Mouse (Mus musculus) kidney, embryonic 15.5 days (tissue): ENCODE data around the gene Rbm38. TPM values are rescaled to one million over a fixed set of nuclear protein-coding genes. Genes with fewer than 3 reads are reported as not detected.
A peak's percentile ranks its signal among the peaks of the same experiment; 100 is the strongest.

Source experiments
- ATAC-seq: fragments of 200-750 bp; cut with Nextera tagmentation; replicated peaks from 2 replicates; pipeline ENCODE4 v1.8.0; 2017; ENCODE audit warnings: moderate TSS enrichment; ENCODE audit not compliant: low FRiP score
- H3K27ac ChIP-seq: fragments of 300-500 bp; sonication (generic); 2 replicates; pipeline ENCODE4 v1.5.1; 2015; ENCODE audit warnings: mild to moderate bottlenecking, inconsistent platforms
- H3K27me3 ChIP-seq: fragments of 300-500 bp; sonication (generic); 2 replicates; pipeline ENCODE4 v1.6.1; 2015; ENCODE audit warnings: inconsistent platforms
- H3K36me3 ChIP-seq: fragments of 300-500 bp; sonication (generic); 2 replicates; pipeline ENCODE4 v1.6.1; 2015; ENCODE audit warnings: inconsistent platforms
- H3K4me1 ChIP-seq: fragments of 300-500 bp; sonication (generic); 2 replicates; pipeline ENCODE4 v1.6.1; 2015; ENCODE audit warnings: inconsistent platforms
- H3K4me2 ChIP-seq: fragments of 300-500 bp; sonication (generic); 2 replicates; pipeline ENCODE4 v1.6.1; 2015; ENCODE audit warnings: moderate library complexity, mild to moderate bottlenecking, inconsistent platforms
- H3K4me3 ChIP-seq: fragments of 300-500 bp; sonication (generic); replicated peaks from 2 replicates; pipeline ENCODE4 v1.5.1; 2015; ENCODE audit warnings: mild to moderate bottlenecking, inconsistent platforms
- H3K9ac ChIP-seq: fragments of 300-500 bp; sonication (generic); 2 replicates; pipeline ENCODE4 v1.6.1; 2015; ENCODE audit warnings: mild to moderate bottlenecking, inconsistent platforms
- H3K9me3 ChIP-seq: fragments of 300-500 bp; sonication (generic); replicated peaks from 2 replicates; pipeline ENCODE4 v1.6.1; 2016; ENCODE audit warnings: inconsistent platforms
- WGBS: fragments of 180-500 bp; shearing (Covaris S2); methylation state at CpG from one replicate; pipeline ENCODE4 v1.1.7; 2015; ENCODE audit warnings: mixed read lengths; 5-methylcytosine and 5-hydroxymethylcytosine counted together
- polyA plus RNA-seq: library from polyadenylated mRNA; unstranded; fragments of >200 nt; fragmentation: Nextera tagmentation; extraction: Ambion mirVana; gene quantifications from 2 replicates; pipeline ENCODE4 v1.2.1, GENCODE M21; 2015

Gene Rbm38
- polyA plus RNA-seq, 1 experiment from 2014 or later = 37.3 TPM

DNA sequence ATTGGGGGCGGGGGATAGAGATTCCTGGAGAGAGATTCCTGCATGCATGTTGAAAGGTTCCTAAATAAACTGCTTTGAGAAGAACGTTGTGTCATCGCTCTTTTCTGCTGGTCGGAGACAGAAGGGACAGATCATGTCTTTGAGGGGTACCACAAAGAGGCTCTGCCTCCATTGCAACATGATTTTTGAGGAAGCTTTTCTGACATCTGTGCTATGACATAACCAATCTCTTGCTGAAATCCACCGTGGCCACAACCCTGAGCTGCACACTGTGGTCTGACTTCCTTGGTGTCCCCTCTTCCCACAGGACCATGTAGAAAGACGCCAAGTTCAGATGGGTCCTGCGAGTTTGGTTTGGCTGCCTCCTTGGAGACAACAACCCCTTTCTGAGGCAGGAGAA lies 52.6 kb downstream of the Rbm38 start:
- no peaks in the 10 kb centered on the region for H3K27me3 ChIP-seq
- WGBS = 84% methylated on average over 7 of the region's 7 CpGs
- no peak overlapping the region for H3K9ac ChIP-seq
- ATAC-seq = no peak
- no peaks in the 10 kb centered on the region; the same call in 1 of the 2 replicates for H3K9me3 ChIP-seq
- H3K4me1 ChIP-seq = no peaks in the 10 kb centered on the region
- no peak overlapping the region for H3K4me3 ChIP-seq
- no peak overlapping the region for H3K4me2 ChIP-seq
- H3K27ac ChIP-seq = no peak overlapping the region
- H3K36me3 ChIP-seq = no peaks in the 10 kb centered on the region

DNA sequence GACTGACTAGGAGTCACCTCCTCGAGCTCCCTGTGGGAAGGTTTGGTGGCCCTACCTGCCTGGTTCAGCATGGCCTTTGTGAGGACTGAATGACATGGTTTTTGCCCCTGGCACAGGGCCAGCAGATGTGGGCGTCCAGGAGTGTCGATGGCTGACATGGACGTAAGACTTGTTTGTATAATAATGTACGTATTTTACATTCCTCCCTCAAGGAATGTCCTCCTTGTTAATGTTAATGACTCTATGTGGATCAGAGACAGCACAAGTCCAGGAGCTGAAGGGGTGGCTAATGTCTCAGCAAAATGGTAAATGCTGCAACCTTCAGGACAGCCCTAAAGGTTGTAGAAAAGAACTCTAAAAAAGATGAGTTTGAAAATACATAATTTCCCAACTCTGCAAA lies 53.4 kb downstream of the Rbm38 start:
- 52% methylated on average over 5 of the region's 5 CpGs for WGBS
- H3K27me3 ChIP-seq = no peaks in the 10 kb centered on the region
- no peaks in the 10 kb centered on the region for H3K4me1 ChIP-seq
- no peak overlapping the region for H3K27ac ChIP-seq
- H3K36me3 ChIP-seq = no peaks in the 10 kb centered on the region
- no peak overlapping the region for H3K4me2 ChIP-seq
- H3K9ac ChIP-seq = no peak overlapping the region
- no peaks in the 10 kb centered on the region for H3K9me3 ChIP-seq
- H3K4me3 ChIP-seq = no peak overlapping the region
- ATAC-seq = no peak

DNA sequence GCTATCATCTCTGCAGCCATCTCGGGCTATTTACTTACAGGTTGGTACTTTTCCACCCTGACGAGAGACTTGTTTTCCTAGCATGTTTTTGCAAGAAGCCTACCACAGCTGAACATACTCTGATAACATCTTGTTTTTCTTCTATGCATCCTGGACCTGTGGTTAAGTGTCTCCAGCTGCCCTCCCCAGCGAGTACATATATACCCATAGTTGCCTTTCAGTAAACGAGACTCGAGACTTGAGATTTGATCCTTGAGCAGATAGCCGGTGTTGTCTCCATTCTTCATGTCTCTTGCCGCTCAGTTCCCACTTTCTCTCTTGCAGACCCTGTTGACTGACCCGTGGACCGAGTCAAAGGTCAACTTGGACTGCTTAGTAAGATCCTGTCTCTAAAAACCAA lies 56.6 kb downstream of the Rbm38 start:
- no peak overlapping the region for H3K27ac ChIP-seq

DNA sequence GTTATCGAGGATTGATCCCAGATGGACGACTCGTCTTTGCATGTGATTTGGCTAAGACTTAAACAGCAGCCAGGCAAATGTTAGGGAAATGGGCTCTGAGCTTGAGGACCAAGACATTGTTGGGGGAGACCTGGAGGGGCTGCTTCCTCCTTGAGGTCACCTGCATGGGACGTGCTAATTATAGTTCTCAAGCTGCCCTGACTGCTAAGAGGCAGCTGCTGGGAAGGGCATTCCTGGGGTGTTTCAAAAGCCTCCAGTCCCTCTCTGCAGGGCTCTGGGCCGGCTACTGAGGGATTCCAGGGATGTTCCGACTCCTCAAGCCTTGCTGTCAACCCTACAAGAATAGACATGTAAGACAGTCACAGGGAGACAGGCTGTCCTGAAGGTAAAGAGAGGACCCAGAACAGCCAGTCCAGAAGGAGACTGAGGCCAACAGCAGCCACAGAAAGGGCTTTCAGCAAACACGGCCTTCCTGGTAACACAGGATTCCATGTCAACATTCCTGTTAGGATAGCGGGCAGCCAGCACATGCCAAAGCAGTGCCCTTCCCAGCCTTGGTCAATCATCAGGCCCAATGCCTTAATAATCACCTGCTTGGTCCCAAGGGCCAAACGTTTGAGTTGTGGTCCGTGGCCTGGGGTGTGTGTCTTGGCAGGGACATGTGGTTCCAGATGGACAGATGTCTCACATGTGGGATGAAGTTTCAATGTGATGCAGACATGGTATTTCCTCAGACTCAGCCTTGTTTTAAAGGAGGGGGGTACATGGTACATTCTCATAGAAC lies 59.7 kb downstream of the Rbm38 start:
- H3K36me3 ChIP-seq = no peaks in the 10 kb centered on the region
- H3K9me3 ChIP-seq = no peaks in the 10 kb centered on the region
- H3K27me3 ChIP-seq = no peaks in the 10 kb centered on the region
- H3K27ac ChIP-seq = no peak overlapping the region
- peaks cover 13% of the 10 kb centered on the region for H3K4me1 ChIP-seq
- no peak overlapping the region for H3K4me2 ChIP-seq
- H3K4me3 ChIP-seq = no peak overlapping the region
- H3K9ac ChIP-seq = no peak overlapping the region
- 58% methylated on average over 10 of the region's 10 CpGs for WGBS
- ATAC-seq = no peak

More for the DNA sequence above, 56.6 kb downstream of the Rbm38 start:
- Histone ChIP-seq H3K27me3 (no peaks in the 10 kb centered on the region), H3K9ac (no peak overlapping the region), H3K9me3 (no peaks in the 10 kb centered on the region), H3K4me3 (no peak overlapping the region), H3K36me3 (no peaks in the 10 kb centered on the region), H3K4me2 (no peak overlapping the region), H3K4me1 (peaks cover 4% of the 10 kb centered on the region)
- ATAC-seq = no peak
- WGBS = 61% methylated on average over 9 of the region's 9 CpGs

DNA sequence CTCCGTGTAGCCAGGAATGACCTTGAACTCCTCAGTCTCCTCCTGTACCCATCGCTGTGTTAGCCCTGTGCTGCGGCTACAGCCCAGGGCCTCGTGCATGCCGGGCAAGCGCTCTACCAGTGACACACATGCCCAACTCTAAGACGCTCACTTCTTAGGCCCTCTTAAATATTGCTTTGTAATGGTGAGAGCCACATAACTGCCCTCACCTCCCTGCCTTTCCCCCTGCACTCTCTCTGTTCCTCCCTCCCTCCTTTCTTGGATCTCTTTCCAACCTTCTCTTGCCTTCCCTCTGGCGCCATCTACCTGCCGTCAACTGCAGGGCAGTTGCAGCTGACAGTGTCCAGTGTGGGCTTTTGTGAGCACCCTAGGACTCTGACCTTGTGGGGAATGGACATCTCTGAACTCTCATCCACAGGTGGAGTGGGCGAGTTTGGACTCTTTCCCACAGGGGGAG lies 60.5 kb downstream of the Rbm38 start:
- Histone ChIP-seq H3K9me3 (no peaks in the 10 kb centered on the region), H3K36me3 (no peaks in the 10 kb centered on the region), H3K27me3 (no peaks in the 10 kb centered on the region), H3K4me1 (peaks cover 13% of the 10 kb centered on the region), H3K4me3 (no peak overlapping the region), H3K9ac (no peak overlapping the region), H3K4me2 (no peak overlapping the region), H3K27ac (no peak overlapping the region)
- ATAC-seq = peak; percentile 54
- WGBS = 34% methylated on average over 10 of the region's 10 CpGs

DNA sequence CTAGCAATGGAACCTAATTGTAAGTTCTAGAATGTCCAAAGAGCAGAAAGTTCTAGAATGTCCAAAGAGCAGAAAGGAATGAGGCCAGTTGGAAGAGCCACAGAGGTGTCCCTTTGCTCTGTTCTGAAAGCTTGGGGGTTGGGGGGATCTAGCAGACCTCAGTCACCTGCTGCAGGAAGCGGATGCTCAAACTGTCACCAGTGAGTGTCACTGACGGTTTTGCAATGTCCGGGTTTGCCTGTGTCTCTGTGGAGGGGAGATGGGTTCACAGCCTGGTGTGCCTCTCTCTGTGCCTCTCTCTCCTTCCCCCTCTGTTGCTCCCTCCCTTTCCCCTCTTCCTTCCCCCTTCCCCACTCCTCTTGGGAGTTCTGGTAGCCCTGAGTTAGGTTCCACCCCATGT lies 62.4 kb downstream of the Rbm38 start:
- Histone ChIP-seq H3K4me1 (peaks cover 13% of the 10 kb centered on the region), H3K36me3 (no peaks in the 10 kb centered on the region), H3K27ac (no peak overlapping the region), H3K4me3 (no peak overlapping the region), H3K9me3 (no peaks in the 10 kb centered on the region), H3K27me3 (no peaks in the 10 kb centered on the region), H3K9ac (no peak overlapping the region), H3K4me2 (no peak overlapping the region)
- 88% methylated on average over 3 of the region's 3 CpGs for WGBS
- ATAC-seq = no peak

DNA sequence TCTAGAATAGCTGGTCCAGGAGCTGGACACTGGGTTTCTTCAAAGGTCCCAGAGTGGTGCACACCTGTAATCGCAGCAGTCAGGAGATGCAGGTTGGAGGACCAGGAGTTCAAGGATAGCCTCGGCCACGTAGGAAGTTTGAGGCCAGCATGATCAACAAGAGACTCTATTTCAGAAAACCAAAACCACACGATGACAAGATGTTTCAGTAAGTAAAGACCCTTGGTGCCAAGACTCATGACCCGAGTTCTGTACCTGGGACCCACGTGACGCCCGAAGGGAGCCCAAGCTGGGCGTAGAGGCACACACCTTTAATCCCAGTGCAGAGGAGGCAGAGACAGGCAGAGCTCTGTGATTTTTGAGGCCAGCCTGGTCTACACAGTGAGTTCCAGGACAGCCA lies 62.8 kb downstream of the Rbm38 start:
- Histone ChIP-seq H3K27ac (no peak overlapping the region), H3K4me1 (peaks cover 13% of the 10 kb centered on the region), H3K9me3 (no peaks in the 10 kb centered on the region), H3K4me3 (no peak overlapping the region), H3K27me3 (no peaks in the 10 kb centered on the region), H3K9ac (no peak overlapping the region), H3K36me3 (no peaks in the 10 kb centered on the region), H3K4me2 (peak overlapping the region; percentile 38; the same call in 1 of the 2 replicates)
- ATAC-seq = 0 out of 2 replicates have a peak, but pooled peaks have one; percentile 2
- 81% methylated on average over 9 of the region's 9 CpGs for WGBS

DNA sequence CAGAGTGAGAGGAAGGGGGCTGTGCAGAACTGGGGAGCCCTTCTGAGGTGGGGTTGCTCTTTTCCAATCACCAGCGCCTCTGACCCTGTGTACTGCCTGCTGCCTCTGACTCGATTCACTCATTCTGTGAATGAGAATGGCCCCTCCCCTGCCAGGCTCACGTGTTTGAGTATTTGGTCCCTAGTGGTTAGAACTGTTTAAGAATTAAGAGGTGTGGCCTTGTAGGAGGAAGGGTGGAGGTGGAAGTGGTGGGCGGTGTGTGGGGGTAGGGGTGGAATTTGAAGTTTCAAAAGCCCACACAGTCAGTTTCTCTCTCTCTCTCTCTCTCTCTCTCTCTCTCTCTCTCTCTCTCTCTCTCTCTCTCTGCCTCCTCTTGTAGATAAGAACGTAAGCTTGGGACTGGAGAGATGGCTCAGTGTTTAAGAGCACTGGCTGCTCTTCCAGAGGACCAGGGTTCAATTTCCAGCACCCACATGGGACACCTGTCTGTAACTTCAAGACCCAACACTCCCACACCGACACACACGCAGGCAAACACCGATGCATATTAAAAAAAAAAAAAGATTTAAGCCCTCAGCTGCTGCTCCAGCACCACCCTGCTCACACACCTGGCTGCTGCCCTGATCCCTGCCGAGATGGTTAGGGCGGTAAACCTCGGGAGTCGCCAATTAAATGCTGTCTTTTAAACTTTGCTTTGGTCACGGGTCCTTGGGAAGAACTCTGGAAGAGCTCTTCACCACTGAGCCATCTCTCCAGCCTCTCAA lies 63.6 kb downstream of the Rbm38 start:
- no peak overlapping the region for H3K27ac ChIP-seq
- no peak overlapping the region for H3K4me3 ChIP-seq
- H3K36me3 ChIP-seq = no peaks in the 10 kb centered on the region
- H3K4me2 ChIP-seq = peak overlapping the region; percentile 38
- H3K9me3 ChIP-seq = no peaks in the 10 kb centered on the region
- peak; percentile 69 for ATAC-seq
- H3K9ac ChIP-seq = no peak overlapping the region
- H3K4me1 ChIP-seq = peaks cover 13% of the 10 kb centered on the region
- H3K27me3 ChIP-seq = no peaks in the 10 kb centered on the region
- 15% methylated on average over 13 of the region's 13 CpGs for WGBS

Other genes starting within 250 kb of the Rbm38 start
- gene Bmp7, start 80.2 kb upstream of the Rbm38 start, polyA plus RNA-seq = 43.0 and 46.3 TPM in 2 replicates
- 0.08 and 0.09 TPM in 2 replicates for gene Spo11, start 42.8 kb upstream of the Rbm38 start, polyA plus RNA-seq
- gene Rae1, start 20.4 kb upstream of the Rbm38 start, polyA plus RNA-seq = 138 and 145 TPM in 2 replicates
- 0.12 and 0.21 TPM in 2 replicates for gene Ctcfl, start 99.0 kb downstream of the Rbm38 start, polyA plus RNA-seq
- gene Pck1, start 132.6 kb downstream of the Rbm38 start, polyA plus RNA-seq = 17.9 and 18.0 TPM in 2 replicates
- 0.40 and 0.64 TPM in 2 replicates for gene Zbp1, start 198.4 kb downstream of the Rbm38 start, polyA plus RNA-seq